Mouse (Mus musculus): ENCODE measurements at regions not wholly inside any gene's neighbourhood (a gene's known extent, or its start where the extent isn't known, plus 50 kb on each side); places are given as distances from the start of the nearest gene placed in this dataset.

DNA sequence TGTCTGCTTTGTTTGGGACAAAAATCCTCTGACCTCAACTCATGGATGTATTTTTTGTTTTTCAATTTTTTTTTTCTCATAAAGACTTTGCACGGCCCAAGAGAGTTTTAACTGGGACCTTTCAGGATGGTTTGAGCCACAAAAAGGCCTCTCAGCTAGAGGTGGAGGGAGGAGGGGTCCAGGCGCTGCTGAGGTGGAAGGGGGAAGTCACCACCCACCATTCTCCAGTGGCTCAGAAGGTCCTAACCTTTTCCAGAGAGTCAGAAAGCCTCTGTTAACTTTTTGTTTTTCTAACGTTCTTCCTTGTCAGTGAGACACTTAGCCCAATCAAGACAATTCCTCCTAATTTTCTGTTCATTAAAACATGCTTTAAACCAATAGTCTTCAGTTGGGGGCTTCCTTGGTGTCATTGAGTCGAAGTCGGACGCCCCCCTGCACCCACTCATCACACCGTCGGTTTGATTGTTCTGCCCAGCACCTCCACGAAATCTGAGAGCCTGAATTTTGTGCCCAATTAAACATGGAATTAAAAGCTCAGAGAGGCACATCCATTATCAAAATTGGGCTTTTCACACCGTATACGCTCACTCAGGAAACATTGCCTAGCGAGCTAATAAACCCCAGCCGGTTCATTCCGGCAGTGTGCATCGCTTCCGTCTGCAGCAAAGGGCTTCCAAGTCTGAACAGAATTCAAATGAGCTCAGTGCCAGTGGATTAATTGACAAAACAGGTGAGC lies 134.3 kb upstream of the Ralgapa2 start:
- WGBS, result 67% methylated on average over 16 of the region's 16 CpGs
- Histone ChIP-seq H3K27ac (no peak overlapping the region), H3K9ac (ENCODE audit: low read depth, low read length) (no peak overlapping the region), H3K27me3 (ENCODE audit: control insufficient read depth, insufficient read depth, low read length) (no peaks in the 10 kb centered on the region), H3K4me3 (no peak overlapping the region), H3K36me3 (ENCODE audit: control insufficient read depth, insufficient read depth, low read length) (no peaks in the 10 kb centered on the region), H3K79me2 (replicated peaks; ENCODE audit: control insufficient read depth, insufficient read depth, low read length) (no peaks in the 10 kb centered on the region), H3K4me1 (ENCODE audit: control insufficient read depth, insufficient read depth, low read length) (no peaks in the 10 kb centered on the region)
- no peak for DNase-seq
- intact Hi-C loops (cut with DNase I), result no loop called here
- TF ChIP-seq CTCF (IDR thresholded peaks at IDR 0.05), result no peak
- no peak for TF ChIP-seq EP300 (IDR thresholded peaks at IDR 0.05; ENCODE audit: insufficient read depth, low read depth, low read length)
- TF ChIP-seq POLR2A (IDR thresholded peaks at IDR 0.05; ENCODE audit: insufficient read depth, low read depth, low read length), result no peak

DNA sequence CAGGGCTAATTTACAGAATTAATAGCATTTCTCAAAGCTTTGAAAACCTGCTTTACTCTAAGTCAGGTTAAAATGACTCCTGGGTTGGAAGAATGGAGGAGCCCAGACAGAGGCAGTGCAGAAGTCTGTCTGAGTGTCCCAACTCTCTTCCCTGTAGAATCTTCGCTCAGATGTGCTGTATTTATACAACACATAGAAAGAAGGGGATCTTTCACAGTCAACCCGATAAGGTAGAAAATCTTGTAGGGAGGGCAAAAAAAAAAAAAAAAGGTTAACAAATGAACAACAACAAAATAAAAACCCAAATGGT lies 134.8 kb upstream of the Ralgapa2 start:
- no peaks in the 10 kb centered on the region for H3K27me3 ChIP-seq (ENCODE audit: control insufficient read depth, insufficient read depth, low read length)
- no peak overlapping the region for H3K27ac ChIP-seq
- DNase-seq, result no peak
- H3K4me3 ChIP-seq, result no peak overlapping the region
- no peaks in the 10 kb centered on the region for H3K79me2 ChIP-seq (replicated peaks; ENCODE audit: control insufficient read depth, insufficient read depth, low read length)
- intact Hi-C loops (cut with DNase I), result no loop called here
- H3K4me1 ChIP-seq (ENCODE audit: control insufficient read depth, insufficient read depth, low read length), result no peaks in the 10 kb centered on the region
- 82% methylated on average over 2 of the region's 2 CpGs for WGBS
- H3K9ac ChIP-seq (ENCODE audit: low read depth, low read length), result no peak overlapping the region
- no peak for TF ChIP-seq EP300 (IDR thresholded peaks at IDR 0.05; ENCODE audit: insufficient read depth, low read depth, low read length)
- no peak for TF ChIP-seq CTCF (IDR thresholded peaks at IDR 0.05)
- no peak for TF ChIP-seq POLR2A (IDR thresholded peaks at IDR 0.05; ENCODE audit: insufficient read depth, low read depth, low read length)
- no peaks in the 10 kb centered on the region for H3K36me3 ChIP-seq (ENCODE audit: control insufficient read depth, insufficient read depth, low read length)

GRCm38 (mm10) chr2:146661346-146661745 lies 149.2 kb upstream of the Ralgapa2 start:
- H3K36me3 ChIP-seq (ENCODE audit: control insufficient read depth, insufficient read depth, low read length), result no peaks in the 10 kb centered on the region
- H3K4me3 ChIP-seq, result no peak overlapping the region
- no peak overlapping the region for H3K9ac ChIP-seq (ENCODE audit: low read depth, low read length)
- H3K27me3 ChIP-seq (ENCODE audit: control insufficient read depth, insufficient read depth, low read length), result no peaks in the 10 kb centered on the region
- 68% methylated on average over 3 of the region's 3 CpGs for WGBS
- TF ChIP-seq POLR2A (IDR thresholded peaks at IDR 0.05; ENCODE audit: insufficient read depth, low read depth, low read length), result no peak
- TF ChIP-seq CTCF (IDR thresholded peaks at IDR 0.05), result no peak
- no peaks in the 10 kb centered on the region for H3K4me1 ChIP-seq (ENCODE audit: control insufficient read depth, insufficient read depth, low read length)
- no peaks in the 10 kb centered on the region for H3K79me2 ChIP-seq (replicated peaks; ENCODE audit: control insufficient read depth, insufficient read depth, low read length)
- intact Hi-C loops (cut with DNase I), result no loop called here
- DNase-seq, result no peak
- no peak overlapping the region for H3K27ac ChIP-seq

DNA sequence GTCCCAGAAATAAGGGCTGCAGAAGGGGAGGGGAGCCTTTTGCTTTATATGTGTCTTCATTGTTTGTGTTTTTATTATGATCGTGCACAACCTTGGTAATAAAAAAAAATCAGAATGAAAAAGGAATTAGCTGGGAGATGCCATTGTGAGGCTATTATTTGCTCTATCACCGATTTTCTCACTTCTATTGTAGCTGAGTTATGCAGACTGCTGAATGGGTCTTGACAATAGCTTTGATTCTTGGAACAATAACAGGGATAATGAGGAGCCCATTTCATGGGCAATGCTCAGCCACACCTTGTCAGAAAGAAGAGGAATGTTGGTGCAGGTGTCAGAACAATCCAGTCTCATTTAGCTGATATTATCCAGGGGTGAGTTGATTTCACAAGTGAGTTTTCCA lies 160.6 kb upstream of the Ralgapa2 start:
- Histone ChIP-seq H3K36me3 (ENCODE audit: control insufficient read depth, insufficient read depth, low read length) (no peaks in the 10 kb centered on the region), H3K9ac (ENCODE audit: low read depth, low read length) (no peak overlapping the region), H3K4me3 (no peak overlapping the region), H3K4me1 (ENCODE audit: control insufficient read depth, insufficient read depth, low read length) (no peaks in the 10 kb centered on the region), H3K27ac (no peak overlapping the region), H3K27me3 (ENCODE audit: control insufficient read depth, insufficient read depth, low read length) (no peaks in the 10 kb centered on the region), H3K79me2 (replicated peaks; ENCODE audit: control insufficient read depth, insufficient read depth, low read length) (no peaks in the 10 kb centered on the region)
- no peak for DNase-seq
- WGBS, result 67% methylated on average over 2 of the region's 2 CpGs
- intact Hi-C loops (cut with DNase I), result no loop called here
- TF ChIP-seq CTCF (IDR thresholded peaks at IDR 0.05) (no peak), POLR2A (IDR thresholded peaks at IDR 0.05; ENCODE audit: insufficient read depth, low read depth, low read length) (no peak), EP300 (IDR thresholded peaks at IDR 0.05; ENCODE audit: insufficient read depth, low read depth, low read length) (no peak)

- no peaks in the 10 kb centered on the region for H3K4me1 ChIP-seq (ENCODE audit: control insufficient read depth, insufficient read depth, low read length)
- no peaks in the 10 kb centered on the region for H3K36me3 ChIP-seq (ENCODE audit: control insufficient read depth, insufficient read depth, low read length)
- H3K79me2 ChIP-seq (replicated peaks; ENCODE audit: control insufficient read depth, insufficient read depth, low read length), result no peaks in the 10 kb centered on the region
- DNase-seq, result no peak
- TF ChIP-seq EP300 (IDR thresholded peaks at IDR 0.05; ENCODE audit: insufficient read depth, low read depth, low read length) (no peak), CTCF (IDR thresholded peaks at IDR 0.05) (no peak), POLR2A (IDR thresholded peaks at IDR 0.05; ENCODE audit: insufficient read depth, low read depth, low read length) (no peak)
- H3K4me3 ChIP-seq, result no peak overlapping the region
- H3K27me3 ChIP-seq (ENCODE audit: control insufficient read depth, insufficient read depth, low read length), result no peaks in the 10 kb centered on the region
- no peak overlapping the region for H3K9ac ChIP-seq (ENCODE audit: low read depth, low read length)
- intact Hi-C loops (cut with DNase I), result no loop called here
- 76% methylated on average over 3 of the region's 3 CpGs for WGBS
- H3K27ac ChIP-seq, result no peak overlapping the region
Observed at GRCm38 (mm10) chr2:146681979-146682378, 169.8 kb upstream of the Ralgapa2 start.

DNA sequence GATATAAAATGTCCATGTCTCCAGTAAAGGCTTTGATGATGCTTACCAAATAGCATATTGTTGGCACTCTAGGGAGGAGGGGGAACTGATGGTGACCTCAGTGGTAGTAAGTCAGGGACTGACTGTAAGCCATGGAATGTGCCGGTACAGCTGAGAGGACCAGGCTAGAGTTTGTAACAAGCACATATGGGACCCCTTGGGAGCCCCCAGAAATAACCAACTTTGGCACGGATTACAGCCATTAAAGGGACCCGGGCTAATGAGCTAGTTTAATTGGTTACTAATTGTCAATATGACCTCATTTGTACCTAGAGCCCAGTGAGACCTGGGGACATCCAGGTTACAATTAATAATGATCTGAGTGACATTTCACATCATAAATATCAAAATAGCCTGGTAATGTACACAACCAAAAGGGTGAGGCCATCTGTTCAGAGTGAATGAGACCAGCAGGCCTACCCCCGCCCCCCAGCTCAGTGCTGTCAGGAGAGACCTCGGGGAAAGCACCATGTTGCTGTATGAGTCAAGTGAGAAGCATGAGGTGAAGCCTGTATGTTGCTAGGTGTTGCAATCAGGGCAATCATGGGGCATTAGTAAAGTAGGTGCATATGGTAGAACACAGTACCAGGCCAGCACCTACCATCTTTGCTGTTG lies 169.7 kb upstream of the Kiz start:
- no peaks in the 10 kb centered on the region for H3K36me3 ChIP-seq (ENCODE audit: control insufficient read depth, insufficient read depth, low read length)
- no peaks in the 10 kb centered on the region for H3K4me1 ChIP-seq (ENCODE audit: control insufficient read depth, insufficient read depth, low read length)
- H3K9ac ChIP-seq (ENCODE audit: low read depth, low read length), result no peak overlapping the region
- no peaks in the 10 kb centered on the region for H3K79me2 ChIP-seq (replicated peaks; ENCODE audit: control insufficient read depth, insufficient read depth, low read length)
- no peak overlapping the region for H3K4me3 ChIP-seq
- H3K27me3 ChIP-seq (ENCODE audit: control insufficient read depth, insufficient read depth, low read length), result no peaks in the 10 kb centered on the region
- WGBS, result 82% methylated on average over 5 of the region's 5 CpGs
- H3K27ac ChIP-seq, result no peak overlapping the region
- DNase-seq, result no peak
- TF ChIP-seq EP300 (IDR thresholded peaks at IDR 0.05; ENCODE audit: insufficient read depth, low read depth, low read length) (no peak), POLR2A (IDR thresholded peaks at IDR 0.05; ENCODE audit: insufficient read depth, low read depth, low read length) (no peak), CTCF (IDR thresholded peaks at IDR 0.05) (no peak)
- intact Hi-C loops (cut with DNase I), result no loop called here

Data from heart, adult 2 months (tissue).